21 mouse cellular contexts compared by ENCODE assay signal in the genomic region with DNA sequence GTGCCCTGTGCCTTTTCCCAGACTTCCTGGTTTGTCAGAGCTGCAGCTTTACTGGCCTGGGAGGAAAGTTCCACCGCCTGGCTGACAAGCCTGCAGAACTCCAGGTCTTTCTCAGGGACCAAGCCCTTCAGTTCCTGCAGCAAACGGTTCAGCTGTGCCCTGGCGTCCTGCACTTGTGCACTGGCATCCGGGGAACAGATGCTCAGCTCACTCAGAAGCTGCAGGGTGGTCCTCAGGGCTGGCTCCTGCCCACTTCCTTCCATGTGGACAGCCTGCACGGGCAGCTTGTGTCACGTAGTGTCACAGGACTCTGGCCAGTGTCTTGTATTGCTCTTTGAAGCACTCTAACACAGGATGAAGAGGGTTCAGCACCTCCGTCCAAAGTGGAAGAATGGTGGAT. TPM values are rescaled to one million over a fixed set of nuclear protein-coding genes. Genes with fewer than 3 reads are reported as not detected.
A peak's percentile ranks its signal among the peaks of the same experiment; 100 is the strongest.
DNase-seq lines count a peak whose midpoint lies in the region; ATAC-seq and TF ChIP-seq lines count a peak whose summit lies in the region.
"Had no signal": no experiment of that assay in that cellular context is flagged by ENCODE, and none has a peak within 500 bp of the region (broad histone marks: within the 10 kb centered on the region; RNA-seq: fewer than 3 reads in every experiment).

No protein-coding gene starts in this region.

- ATAC-seq in CD4-positive, CD25-positive, alpha-beta regulatory T cell, adult 4 months: peak; percentile 12
- peak; percentile 60; the same call in 1 of the 2 replicates for ATAC-seq in embryonic facial prominence, embryonic 15.5 days (ENCODE audit: insufficient number of reproducible peaks, low FRiP score, low TSS enrichment, low read depth)
- ATAC-seq in liver, embryonic 11.5 days (replicated peaks; ENCODE audit: low FRiP score): no peak
- ATAC-seq: hindbrain, postnatal 0 days had no signal

- WGBS in embryonic facial prominence, embryonic 15.5 days: 56% methylated on average over 7 of the region's 7 CpGs
- 6% methylated on average over 7 of the region's 7 CpGs for WGBS in thymus, adult 2 months
- 73% methylated on average over 7 of the region's 7 CpGs for WGBS in liver, embryonic 11.5 days

- no peaks in the 10 kb centered on the region for H3K36me3 ChIP-seq in embryonic facial prominence, embryonic 15.5 days
- H3K36me3 ChIP-seq in thymus, adult 2 months (ENCODE audit: control insufficient read depth, insufficient read depth, low read length): no peaks in the 10 kb centered on the region
- H3K36me3 ChIP-seq in liver, embryonic 11.5 days (ENCODE audit: control insufficient read depth, insufficient read depth, low read length): no peaks in the 10 kb centered on the region
- H3K36me3 ChIP-seq: heart, embryonic 12.5 days; limb, embryonic 13.5 days had no signal

- no peak overlapping the region for H3K4me2 ChIP-seq in embryonic facial prominence, embryonic 15.5 days (replicated peaks)
- no peak overlapping the region for H3K4me2 ChIP-seq in liver, embryonic 11.5 days
- H3K4me2 ChIP-seq: heart, embryonic 12.5 days; limb, embryonic 13.5 days; midbrain, embryonic 11.5 days had no signal

- TF ChIP-seq CTCF in thymus, adult 2 months (IDR thresholded peaks at IDR 0.05; ENCODE audit: borderline replicate concordance, control insufficient read depth, extremely low read depth, insufficient read depth, low read length, poor library complexity): 0 out of 2 replicates have a peak, but pooled peaks have one; percentile 16

- H3K4me1 ChIP-seq in embryonic facial prominence, embryonic 15.5 days: no peaks in the 10 kb centered on the region
- H3K4me1 ChIP-seq in thymus, adult 2 months (replicated peaks; ENCODE audit: control insufficient read depth, insufficient read depth, low read length): peaks cover 44% of the 10 kb centered on the region
- no peaks in the 10 kb centered on the region for H3K4me1 ChIP-seq in liver, embryonic 11.5 days (replicated peaks; ENCODE audit: control insufficient read depth, insufficient read depth, low read length)
- H3K4me1 ChIP-seq: heart, embryonic 12.5 days; limb, embryonic 13.5 days had no signal

- DNase-seq in cerebellum, postnatal 14 days: peak; percentile 42
- no peak for DNase-seq in cerebellum, postnatal 25 days
- DNase-seq in thymus, adult 2 months: peak; percentile 68
- no peak for DNase-seq in liver, embryonic 11.5 days (ENCODE audit: low spot score)
- no peak for DNase-seq in adrenal gland, adult 2 months
- DNase-seq in adrenal gland, postnatal 14 days: no peak
- DNase-seq: cerebellum, adult 9-11 months; gastrocnemius, postnatal 36 days; heart, postnatal 36 days; kidney, adult 11 months had no signal

- H3K4me3 ChIP-seq in embryonic facial prominence, embryonic 15.5 days (replicated peaks): no peak overlapping the region
- H3K4me3 ChIP-seq in thymus, adult 2 months (ENCODE audit: control insufficient read depth, insufficient read depth, low read length): peak overlapping the region; percentile 51
- no peak overlapping the region for H3K4me3 ChIP-seq in liver, embryonic 11.5 days (ENCODE audit: low read depth, low read length)
- H3K4me3 ChIP-seq: heart, embryonic 12.5 days; limb, embryonic 13.5 days had no signal

- H3K27me3 ChIP-seq in embryonic facial prominence, embryonic 15.5 days: no peaks in the 10 kb centered on the region
- H3K27me3 ChIP-seq in thymus, adult 2 months (ENCODE audit: control insufficient read depth, insufficient read depth, low read length): no peaks in the 10 kb centered on the region
- no peaks in the 10 kb centered on the region for H3K27me3 ChIP-seq in liver, embryonic 11.5 days (replicated peaks; ENCODE audit: control insufficient read depth, insufficient read depth, low read length)
- H3K27me3 ChIP-seq: CH12.LX; heart, embryonic 12.5 days; limb, embryonic 13.5 days had no signal

- no peak overlapping the region for H3K27ac ChIP-seq in embryonic facial prominence, embryonic 15.5 days (replicated peaks)
- peak overlapping the region; percentile 99 for H3K27ac ChIP-seq in thymus, adult 2 months (ENCODE audit: control insufficient read depth, insufficient read depth, low read length)
- H3K27ac ChIP-seq in liver, embryonic 11.5 days (ENCODE audit: low read depth, low read length): no peak overlapping the region
- H3K27ac ChIP-seq: hindbrain, postnatal 0 days; kidney, postnatal 0 days; limb, embryonic 13.5 days had no signal

- peak; percentile 63 for TF ChIP-seq POLR2A in thymus, adult 2 months (IDR thresholded peaks at IDR 0.05; ENCODE audit: control insufficient read depth, extremely low read depth, insufficient read depth, low read length, poor library complexity)

- no peak overlapping the region for H3K9ac ChIP-seq in embryonic facial prominence, embryonic 15.5 days
- no peak overlapping the region for H3K9ac ChIP-seq in liver, embryonic 11.5 days (ENCODE audit: low read depth, low read length)
- H3K9ac ChIP-seq: heart, embryonic 12.5 days; limb, embryonic 13.5 days had no signal

- H3K9me3 ChIP-seq in embryonic facial prominence, embryonic 15.5 days (replicated peaks): no peaks in the 10 kb centered on the region
- H3K9me3 ChIP-seq in liver, embryonic 11.5 days (ENCODE audit: control insufficient read depth, low read length): no peaks in the 10 kb centered on the region
- H3K9me3 ChIP-seq: heart, embryonic 12.5 days had no signal

RNA-seq across cellular contexts. Expression of gene Chrna9, which starts 23.0 kb away (rescaled TPM):
- polyA plus RNA-seq in CD4-positive, CD25-positive, alpha-beta regulatory T cell, adult 4 months (2017; shearing (Covaris generic)): 1 to 10 TPM; 2.0 to 2.1 TPM
- 0.80 TPM in 1 of 2 replicates, not detected in the other for polyA plus RNA-seq in embryonic facial prominence, embryonic 15.5 days (2015; fragmentation: Nextera tagmentation; extraction: Ambion mirVana)
- polyA plus RNA-seq in thymus, adult 2 months (2012; rRNA removed): 212 and 251 TPM in 2 replicates
- polyA plus RNA-seq in liver, embryonic 11.5 days (2014; fragmentation: Nextera tagmentation; extraction: Ambion mirVana): 0.14 TPM in 1 of 2 replicates, not detected in the other
- total RNA-seq in adrenal gland, adult 2 months (2021): not detected
- not detected in 2 replicates for polyA plus RNA-seq in adrenal gland, adult 2 months (2012; rRNA removed)
- total RNA-seq in adrenal gland, postnatal 14 days (2021): 0.45 and 0.48 TPM in 2 replicates
- total RNA-seq: CH12.LX; heart, postnatal 36 days; hindbrain, postnatal 0 days; layer of hippocampus, adult 8-10 months; left cerebral cortex, adult 8-10 months; neutrophil, adult 5-6 weeks had no signal
- polyA plus RNA-seq: hindbrain, postnatal 0 days; midbrain, embryonic 11.5 days had no signal

RNA-seq across cellular contexts. Expression of gene Rhoh, which starts 50.7 kb away (rescaled TPM):
- 100 to 1,000 TPM; 342 to 463 TPM for polyA plus RNA-seq in CD4-positive, CD25-positive, alpha-beta regulatory T cell, adult 4 months (2017; shearing (Covaris generic))
- 1.8 and 2.2 TPM in 2 replicates for polyA plus RNA-seq in embryonic facial prominence, embryonic 15.5 days (2015; fragmentation: Nextera tagmentation; extraction: Ambion mirVana)
- 132 and 135 TPM in 2 replicates for polyA plus RNA-seq in thymus, adult 2 months (2012; rRNA removed)
- polyA plus RNA-seq in liver, embryonic 11.5 days (2014; fragmentation: Nextera tagmentation; extraction: Ambion mirVana): 1.3 and 2.4 TPM in 2 replicates
- total RNA-seq in adrenal gland, adult 2 months (2021): under 1 TPM; 0.52 to 0.69 TPM
- 0.18 and 0.29 TPM in 2 replicates for polyA plus RNA-seq in adrenal gland, adult 2 months (2012; rRNA removed)
- total RNA-seq in adrenal gland, postnatal 14 days (2021): 1.1 and 7.1 TPM in 2 replicates

Comparison
In these comparisons a context has a peak if more than half of its experiments do, and no peak if none do; other contexts are left out.
1. DNase-seq: peak in cerebellum, postnatal 14 days (2 of 2) and thymus, adult 2 months (single experiment); none in cerebellum, postnatal 25 days (0 of 2), liver, embryonic 11.5 days (single experiment), adrenal gland, adult 2 months (single experiment) and adrenal gland, postnatal 14 days (single experiment).
2. RNA of gene Chrna9, which starts 23.0 kb away (polyA plus RNA-seq): 212 to 251 TPM in thymus, adult 2 months; 2.0 to 2.1 TPM in CD4-positive, CD25-positive, alpha-beta regulatory T cell, adult 4 months, 0.80 TPM in embryonic facial prominence, embryonic 15.5 days, not detected in adrenal gland, adult 2 months and 0.14 TPM in liver, embryonic 11.5 days; every median in the first group is over 10 times any median in the second.
3. RNA of gene Rhoh, which starts 50.7 kb away (polyA plus RNA-seq): 342 to 463 TPM in CD4-positive, CD25-positive, alpha-beta regulatory T cell, adult 4 months and 132 to 135 TPM in thymus, adult 2 months; 1.3 to 2.4 TPM in liver, embryonic 11.5 days, 1.8 to 2.2 TPM in embryonic facial prominence, embryonic 15.5 days and 0.18 to 0.29 TPM in adrenal gland, adult 2 months; every median in the first group is over 10 times any median in the second.